Mouse (Mus musculus) urinary bladder, postnatal 4 days (tissue): ENCODE measurements around the gene Spo11.

Experiments used
- DNase-seq, 2 experiments: peaks; one replicate each; pipeline ENCODE4 v3.0.0; 2021 to 2022; ENCODE audit warnings: low spot score in 2 of 2

The Spo11 gene

GRCm38 (mm10) chr2:173033531-173033930, 56.0 kb downstream of the Spo11 start:
- DNase-seq = no peak

- DNase-seq = no peak
These were observed 57.5 kb downstream of the Spo11 start for GRCm38 (mm10) chr2:173034998-173035397.

DNA sequence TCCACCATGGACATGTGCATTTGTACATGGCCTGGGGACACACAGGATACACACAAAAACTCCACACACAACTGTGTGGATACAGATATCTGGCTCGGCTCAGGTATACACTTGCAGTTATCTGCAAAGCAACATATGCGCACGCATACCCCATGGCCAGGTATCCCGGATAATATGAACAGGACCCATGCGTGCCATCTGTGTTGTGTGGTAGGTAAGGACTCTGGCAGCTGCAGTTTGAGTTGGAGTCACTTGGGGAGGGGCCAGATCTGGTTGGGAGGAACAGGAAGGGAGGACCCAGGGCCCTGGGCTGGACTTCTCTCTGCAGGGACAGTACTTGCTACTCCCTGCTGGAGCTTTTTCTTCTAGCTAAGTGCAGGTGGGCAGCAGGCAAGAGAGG, 58.2 kb downstream of the Spo11 start:
- DNase-seq = no peak

DNA sequence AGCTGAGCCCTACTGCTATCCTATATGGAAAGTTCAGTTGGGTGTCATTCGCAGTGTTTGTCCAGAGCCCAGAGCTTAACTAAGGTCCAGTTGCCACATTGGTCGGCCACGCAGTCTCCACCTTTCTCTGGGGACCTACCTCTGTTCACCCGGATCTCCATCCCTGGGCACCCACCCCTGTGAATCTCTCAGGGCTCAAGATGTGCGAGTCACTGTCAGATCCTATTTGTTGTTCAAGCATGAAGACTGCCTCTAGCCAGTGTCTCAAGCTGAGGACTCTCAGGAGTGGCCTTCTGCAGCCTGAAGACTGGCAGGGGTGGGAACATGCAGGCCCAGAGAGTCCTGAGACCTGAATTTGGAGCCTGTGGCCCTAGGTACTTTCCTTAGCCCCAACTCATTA, 58.6 kb downstream of the Spo11 start:
- DNase-seq = no peak

- DNase-seq = no peak
These were observed 59.1 kb downstream of the Spo11 start for GRCm38 (mm10) chr2:173036611-173037010.

- no peak for DNase-seq
These were observed 59.8 kb downstream of the Spo11 start for GRCm38 (mm10) chr2:173037347-173037746.

DNA sequence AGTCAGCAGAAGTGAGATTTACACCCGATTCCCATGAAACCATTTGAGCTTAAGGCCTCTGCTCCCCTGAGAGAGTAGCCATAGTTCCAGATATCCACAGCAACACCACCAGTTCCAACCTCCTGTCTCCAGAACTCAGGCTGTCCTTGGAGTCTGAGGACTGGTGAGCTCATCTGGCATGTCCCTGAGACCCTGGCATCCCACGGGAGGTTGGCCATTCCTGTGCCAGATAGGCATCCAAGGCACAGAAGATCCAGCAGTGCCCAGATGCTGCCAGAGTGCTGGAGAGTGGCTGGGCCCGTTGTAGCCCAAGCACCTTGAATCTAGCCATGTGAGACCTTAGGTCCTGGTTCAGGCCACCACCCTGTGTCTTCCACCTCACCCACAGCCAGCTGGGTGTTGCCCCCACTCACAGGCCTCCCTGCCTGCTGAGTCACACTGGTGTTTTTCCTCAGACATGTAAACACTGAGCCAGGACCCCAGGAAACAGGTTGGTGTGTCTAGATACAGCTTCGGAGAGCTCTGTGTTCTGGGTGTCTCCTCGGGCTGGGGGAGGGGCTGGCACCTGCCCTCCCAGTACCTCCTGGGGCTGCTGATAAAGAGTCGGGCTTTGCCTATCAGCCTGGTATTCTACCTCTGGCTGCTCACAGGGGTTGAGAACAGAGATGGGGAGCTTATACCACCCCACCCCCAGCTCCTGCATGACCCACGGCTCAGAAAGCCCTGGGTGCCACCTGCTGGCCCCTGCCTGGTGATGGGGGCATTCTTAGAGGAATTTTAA, 60.5 kb downstream of the Spo11 start:
- no peak for DNase-seq

- DNase-seq = no peak
These were observed 61.5 kb downstream of the Spo11 start for GRCm38 (mm10) chr2:173039041-173039440.

DNA sequence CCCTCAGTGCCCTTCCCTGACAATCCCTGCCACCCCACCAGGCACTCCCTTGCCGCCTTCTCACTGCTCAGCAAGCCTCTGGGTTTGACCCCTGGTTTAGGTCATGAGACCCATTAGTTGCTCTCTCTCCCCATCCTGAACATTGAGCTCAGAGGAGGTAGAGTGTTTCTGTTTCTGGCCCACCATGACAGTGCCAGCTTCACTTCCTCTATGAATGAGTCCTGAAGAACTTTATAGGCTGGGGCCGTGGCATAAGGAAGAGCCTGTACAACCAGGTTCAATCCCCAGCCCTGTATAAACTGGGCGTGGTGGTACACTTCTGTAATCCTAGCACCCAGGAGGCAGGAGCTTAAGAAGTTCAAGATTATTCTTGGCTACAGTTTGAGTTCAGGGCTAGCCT, 63.3 kb downstream of the Spo11 start:
- DNase-seq = no peak

GRCm38 (mm10) chr2:173041242-173041641, 63.7 kb downstream of the Spo11 start:
- no peak for DNase-seq

DNA sequence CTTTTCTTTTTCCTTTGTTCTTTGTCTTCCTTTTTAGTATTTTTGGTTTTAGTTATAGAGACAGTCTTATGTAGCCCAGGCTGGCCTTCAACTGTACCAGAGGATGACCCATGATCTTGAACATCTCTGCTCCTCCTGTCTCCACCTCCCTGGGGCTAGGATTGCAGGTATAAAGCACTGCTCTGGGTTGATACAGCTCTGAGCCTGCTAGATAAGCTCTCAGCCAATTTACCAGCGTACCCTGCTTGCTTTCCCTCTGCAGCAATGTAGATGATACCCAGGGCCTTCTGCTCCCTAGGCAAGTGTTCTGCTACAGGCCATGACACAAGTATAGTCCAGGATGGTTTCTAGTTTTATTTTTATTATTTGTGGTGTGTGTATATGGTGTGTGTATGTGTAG, 64.4 kb downstream of the Spo11 start:
- DNase-seq = no peak

DNA sequence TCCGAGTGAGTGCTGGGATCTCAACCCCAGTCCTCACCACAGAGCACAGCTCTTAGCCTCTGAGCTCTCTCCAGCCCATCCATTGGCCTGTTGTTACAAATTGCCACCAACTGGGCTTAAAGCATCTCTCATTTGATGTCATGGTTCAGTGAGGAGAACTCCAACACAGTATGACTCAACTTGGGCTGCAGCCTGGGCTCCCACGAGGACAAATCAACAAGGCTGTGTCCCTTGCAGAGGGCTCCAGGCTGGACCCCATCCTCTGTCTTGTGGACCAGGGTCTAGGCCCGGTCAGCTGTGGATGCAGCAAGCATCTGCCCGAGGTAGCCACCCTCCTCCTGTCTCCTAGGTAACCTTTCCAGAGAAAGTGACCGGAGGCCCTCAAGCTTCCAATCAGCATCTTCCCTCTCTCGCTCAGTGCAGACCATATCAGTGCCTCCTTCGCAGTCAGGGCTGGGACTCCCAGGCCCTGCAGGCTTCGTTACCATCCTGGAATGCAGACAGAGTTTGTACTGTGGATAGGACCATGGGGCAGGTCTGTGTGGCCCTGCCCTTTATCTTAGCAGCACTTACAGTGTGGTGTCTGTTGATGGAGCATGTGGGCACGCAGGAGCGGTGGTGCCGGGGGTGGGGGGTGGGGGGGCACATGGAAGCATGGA, 65.1 kb downstream of the Spo11 start:
- no peak for DNase-seq
